Mouse (Mus musculus) E14TG2a.4 (cell line): ENCODE data around the gene Ttc24.

Experiments
- CTCF ChIP-seq: conservative IDR thresholded peaks from 2 replicates; pipeline ENCODE4 v1.5.1; 2014; ENCODE audit warnings: low read length
- NANOG ChIP-seq: IDR thresholded peaks from 2 replicates; pipeline ENCODE4 v1.6.1; 2014; ENCODE audit warnings: borderline replicate concordance, low read length, mixed read lengths
- POU5F1 ChIP-seq: IDR thresholded peaks from 2 replicates; pipeline ENCODE4 v1.6.1; 2014; ENCODE audit warnings: low read length, borderline replicate concordance

DNA sequence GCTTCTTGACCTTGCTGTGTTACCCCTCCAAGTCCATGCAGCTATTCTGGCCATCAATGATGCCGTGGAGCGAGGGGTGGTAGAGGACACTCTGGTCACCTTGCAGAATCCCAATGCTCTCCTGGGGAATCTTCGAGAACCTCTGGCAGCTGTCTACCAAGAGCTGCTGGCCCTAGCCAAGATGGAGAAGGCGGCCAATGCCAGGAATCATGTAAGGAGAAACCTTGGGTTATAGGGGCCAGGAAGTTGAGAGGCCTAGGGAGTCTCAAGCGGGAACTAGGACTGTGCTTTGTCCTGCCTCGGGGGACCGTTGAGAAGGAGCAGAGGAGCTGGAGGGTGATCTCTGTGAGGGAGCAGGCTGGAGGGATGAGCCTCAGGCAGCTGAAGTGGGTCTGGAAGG lies 12.0 kb upstream of the Ttc24 start:
- no peak for TF ChIP-seq CTCF
- TF ChIP-seq POU5F1 = no peak
- no peak for TF ChIP-seq NANOG
